Mouse (Mus musculus): Measurements from ENCODE around the gene Mapk9.

The Mapk9 gene

DNA sequence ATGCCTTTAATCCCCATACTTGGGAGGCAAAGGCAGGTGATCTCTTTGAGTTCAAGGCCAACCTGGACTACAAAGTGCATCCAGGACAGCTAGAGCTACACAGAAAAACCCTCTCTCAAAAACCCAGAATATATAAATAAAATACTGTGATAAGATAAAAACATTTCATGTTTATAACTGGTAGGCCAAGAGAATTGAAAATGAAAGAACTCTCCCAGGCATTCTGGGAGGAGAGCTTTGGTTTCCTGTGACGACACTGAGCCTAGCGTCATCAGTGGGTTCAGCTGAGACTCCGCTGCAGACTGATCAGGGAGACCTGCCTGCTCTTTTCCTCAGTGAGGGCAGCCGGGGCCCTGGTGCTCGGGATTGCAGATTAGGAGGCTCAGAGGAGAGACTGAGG lies 8.6 kb downstream of the Mapk9 start:
- no peak for TF ChIP-seq GATA4 (IDR thresholded peaks at IDR 0.05; ENCODE audit: insufficient replicate concordance, low read length)

DNA sequence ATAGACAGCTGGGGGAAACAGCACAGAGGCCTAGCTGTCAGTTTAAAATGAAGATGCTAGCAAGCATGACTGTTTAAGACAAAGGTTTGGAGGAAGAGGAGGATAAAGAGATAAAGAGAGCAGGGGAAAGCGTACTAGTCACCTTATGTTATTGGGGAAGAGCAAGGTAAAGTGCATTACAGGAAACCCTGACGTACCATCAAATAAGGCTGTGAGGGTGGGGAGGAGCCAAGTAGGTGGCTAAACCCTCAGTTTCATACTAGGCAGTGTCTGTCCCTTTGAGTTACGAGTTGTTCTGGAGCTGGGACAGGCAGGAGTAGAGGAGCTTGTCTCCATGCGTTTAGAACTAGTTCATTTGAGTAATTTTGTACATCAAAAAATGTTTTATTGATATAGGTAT lies 14.6 kb downstream of the Mapk9 start:
- no peak for TF ChIP-seq GATA4 (IDR thresholded peaks at IDR 0.05; ENCODE audit: insufficient replicate concordance, low read length)

DNA sequence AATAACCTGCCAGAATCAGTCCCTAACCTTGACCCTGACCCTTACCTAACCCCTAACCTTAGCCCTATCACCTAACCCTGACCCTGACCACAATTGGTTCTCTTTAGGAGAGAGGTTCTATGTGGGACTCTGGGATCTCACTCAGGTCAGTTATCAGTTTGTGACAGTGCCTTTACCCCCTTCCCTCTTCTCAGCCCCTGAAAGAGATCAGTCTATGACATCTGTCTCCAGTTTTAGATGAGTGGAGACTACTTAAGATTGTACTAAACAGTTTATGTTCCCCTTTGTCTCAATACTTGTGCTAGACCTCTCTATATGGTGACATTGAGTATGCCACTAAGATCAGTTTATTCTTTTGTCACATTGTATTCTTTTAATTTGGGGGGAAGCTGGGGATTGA lies 17.4 kb downstream of the Mapk9 start:
- no peak for TF ChIP-seq GATA4 (IDR thresholded peaks at IDR 0.05; ENCODE audit: insufficient replicate concordance, low read length)

DNA sequence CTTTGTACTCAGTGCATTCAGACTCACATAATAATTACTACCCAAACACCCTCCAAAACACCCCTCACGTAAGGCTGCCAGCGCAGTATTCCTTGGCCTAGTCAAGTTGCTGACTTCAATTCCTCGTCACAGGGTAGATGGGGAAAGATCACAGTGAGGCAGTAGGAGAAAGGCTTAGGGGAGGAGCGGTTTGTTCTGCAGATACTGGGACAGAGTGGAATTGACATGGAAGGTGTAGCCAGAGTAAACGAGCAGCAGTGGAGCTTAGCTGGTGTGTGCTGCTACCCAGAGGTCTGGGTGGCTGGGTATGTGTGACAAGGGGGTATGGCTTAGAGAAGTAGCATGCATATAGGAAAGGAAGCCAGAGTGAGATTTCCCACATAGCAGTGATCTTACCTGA lies 20.8 kb downstream of the Mapk9 start:
- TF ChIP-seq GATA4 (IDR thresholded peaks at IDR 0.05; ENCODE audit: insufficient replicate concordance, low read length) = no peak

DNA sequence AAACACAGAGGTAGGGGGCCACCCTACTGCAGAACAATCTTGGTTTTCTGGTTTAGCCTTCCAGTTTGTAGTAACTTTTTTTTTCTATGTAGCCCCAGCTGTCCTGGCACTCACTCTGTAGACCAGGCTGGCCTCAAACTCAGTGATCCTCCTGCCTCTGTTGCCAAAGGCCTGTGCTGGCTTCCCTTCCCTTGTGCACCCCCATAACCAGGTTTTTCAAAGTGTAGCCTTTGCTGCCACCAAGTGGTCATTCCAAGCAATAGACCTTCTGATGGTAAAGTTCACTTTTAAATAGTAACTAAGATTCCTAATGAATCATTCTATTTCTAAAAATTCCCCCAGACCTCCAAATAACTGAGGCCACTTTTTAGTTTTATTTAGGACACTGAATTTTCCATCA lies 23.2 kb downstream of the Mapk9 start:
- TF ChIP-seq GATA4 (IDR thresholded peaks at IDR 0.05; ENCODE audit: insufficient replicate concordance, low read length) = no peak

DNA sequence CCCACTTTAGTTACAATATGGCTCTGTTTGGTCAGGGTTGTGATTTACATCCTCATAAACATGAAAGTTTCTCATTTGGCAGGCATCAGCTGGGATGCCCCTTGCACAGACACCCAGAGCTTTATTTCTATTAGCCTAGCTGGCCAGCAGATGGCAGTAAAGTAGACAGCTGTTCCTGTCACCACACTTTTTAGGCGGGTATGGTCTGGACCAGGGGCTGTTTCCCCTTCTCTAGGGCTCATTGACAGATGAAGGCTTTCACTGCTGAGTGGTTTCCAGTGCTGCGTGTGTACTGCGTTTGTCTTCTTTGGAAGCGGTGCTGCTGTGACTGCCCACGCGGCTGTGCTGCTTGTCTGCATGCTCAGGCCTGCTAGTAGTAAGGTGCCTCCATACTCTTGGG lies 25.4 kb downstream of the Mapk9 start:
- TF ChIP-seq GATA4 (IDR thresholded peaks at IDR 0.05; ENCODE audit: insufficient replicate concordance, low read length) = no peak

DNA sequence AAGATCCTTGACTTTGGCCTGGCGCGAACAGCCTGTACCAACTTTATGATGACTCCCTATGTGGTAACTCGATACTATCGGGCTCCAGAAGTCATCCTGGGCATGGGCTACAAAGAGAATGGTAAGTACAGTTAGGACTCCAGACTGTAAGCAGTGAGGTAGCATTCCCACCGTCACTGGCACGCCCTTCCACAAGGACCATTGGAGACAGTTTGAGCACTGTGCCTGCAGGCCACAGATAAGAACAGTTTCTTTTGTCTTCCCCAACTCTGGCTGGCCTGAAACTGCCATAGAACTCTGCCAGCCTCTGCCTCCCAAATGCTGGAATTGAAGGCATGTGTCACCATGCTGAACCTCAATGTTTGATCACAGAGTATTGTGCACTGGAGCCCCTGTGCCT lies 26.2 kb downstream of the Mapk9 start:
- no peak for TF ChIP-seq GATA4 (IDR thresholded peaks at IDR 0.05; ENCODE audit: insufficient replicate concordance, low read length)

DNA sequence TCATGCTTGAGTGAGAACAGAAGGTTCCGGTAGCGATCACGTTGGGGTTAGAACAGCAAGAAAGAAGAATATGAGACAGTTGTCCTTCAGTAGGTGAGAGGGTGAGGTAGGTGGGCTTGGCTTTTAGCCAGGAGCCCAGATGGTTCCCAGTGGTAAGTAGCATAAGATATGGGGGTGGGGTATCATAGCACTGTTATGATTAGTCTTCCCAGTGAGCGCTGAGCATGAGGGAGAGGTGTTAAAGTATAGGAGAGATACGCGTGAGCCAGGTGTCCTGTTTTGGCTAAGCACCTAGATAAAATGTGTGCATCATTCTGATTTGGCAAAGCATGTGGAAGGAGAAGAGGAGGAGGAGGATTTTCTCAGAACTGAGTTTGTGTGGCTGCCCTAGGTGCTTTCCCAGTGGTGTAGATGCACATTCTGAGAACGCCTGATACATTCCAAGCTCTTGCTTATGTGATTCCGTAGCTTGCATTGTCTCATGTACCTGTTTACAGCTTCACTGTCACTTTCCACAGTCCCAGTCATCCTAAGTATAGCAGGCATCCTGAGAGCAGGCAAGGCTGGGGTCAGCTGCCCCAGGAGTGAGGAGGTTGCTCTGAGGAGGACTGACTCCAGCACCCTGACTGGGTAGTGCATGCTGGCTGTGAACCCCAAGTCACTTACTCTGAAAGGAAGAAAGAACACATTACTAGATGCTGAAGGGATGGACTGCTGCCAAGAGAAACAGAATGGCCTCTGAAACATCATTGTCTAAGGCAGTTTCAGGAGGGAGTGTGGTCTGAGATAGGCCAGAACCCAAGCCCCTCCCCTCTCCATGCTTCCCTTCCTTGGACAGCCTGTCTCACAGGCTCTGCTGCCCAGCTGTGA lies 30.6 kb downstream of the Mapk9 start:
- no peak for TF ChIP-seq GATA4 (IDR thresholded peaks at IDR 0.05; ENCODE audit: insufficient replicate concordance, low read length)

- no peak for TF ChIP-seq GATA4 (IDR thresholded peaks at IDR 0.05; ENCODE audit: insufficient replicate concordance, low read length)
Observed at GRCm38 (mm10) chr11:49879950-49880642, 33.5 kb downstream of the Mapk9 start.

GRCm38 (mm10) chr11:49883394-49883793 lies 36.8 kb downstream of the Mapk9 start:
- no peak for TF ChIP-seq GATA4 (IDR thresholded peaks at IDR 0.05; ENCODE audit: insufficient replicate concordance, low read length)

- TF ChIP-seq GATA4 (IDR thresholded peaks at IDR 0.05; ENCODE audit: insufficient replicate concordance, low read length) = no peak
Observed at GRCm38 (mm10) chr11:49888469-49888868, 41.9 kb downstream of the Mapk9 start.

- no peak for TF ChIP-seq GATA4 (IDR thresholded peaks at IDR 0.05; ENCODE audit: insufficient replicate concordance, low read length)
Observed at GRCm38 (mm10) chr11:49891993-49892392, 45.4 kb downstream of the Mapk9 start.

DNA sequence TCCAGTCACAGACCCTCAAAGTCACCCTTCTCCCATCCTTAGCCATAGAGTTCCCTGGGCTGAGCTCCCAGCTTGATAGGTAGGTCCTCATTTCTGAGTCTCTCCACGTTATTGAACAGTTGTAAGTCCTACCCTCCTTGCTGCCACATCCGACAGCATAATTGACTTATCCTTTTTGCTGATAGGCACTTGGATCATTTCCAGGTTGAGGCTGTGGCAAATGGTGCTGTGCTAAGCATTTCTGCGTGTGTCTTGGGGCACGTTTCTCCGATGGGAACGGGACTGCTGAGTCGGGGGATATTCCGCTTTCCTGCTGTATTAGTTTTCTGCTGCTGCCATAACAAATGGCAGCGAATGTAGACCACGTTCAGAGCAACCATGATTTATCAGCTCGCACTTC lies 47.3 kb downstream of the Mapk9 start:
- TF ChIP-seq GATA4 (IDR thresholded peaks at IDR 0.05; ENCODE audit: insufficient replicate concordance, low read length) = no peak

- TF ChIP-seq GATA4 (IDR thresholded peaks at IDR 0.05; ENCODE audit: insufficient replicate concordance, low read length) = no peak
Observed at GRCm38 (mm10) chr11:49895966-49896590, 49.5 kb downstream of the Mapk9 start.

DNA sequence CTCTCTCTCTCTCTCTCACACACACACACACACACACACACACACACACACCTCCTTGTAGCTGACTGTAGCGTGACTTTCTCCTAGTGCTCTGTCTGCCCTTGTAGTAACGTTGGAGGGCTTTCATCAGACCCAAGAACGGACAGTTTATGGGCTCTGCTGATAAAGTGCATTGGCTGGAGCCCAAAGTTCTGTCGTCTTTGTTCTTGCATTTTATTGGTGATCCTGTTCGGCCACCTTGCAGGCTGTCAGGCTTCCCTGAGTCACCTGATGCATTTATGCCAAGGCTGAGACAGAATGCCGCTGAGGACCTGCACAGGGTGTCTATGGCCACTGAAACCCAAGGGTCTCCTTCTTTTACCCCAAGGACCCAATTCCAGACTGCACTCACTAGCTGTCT lies 53.5 kb downstream of the Mapk9 start:
- TF ChIP-seq GATA4 (IDR thresholded peaks at IDR 0.05; ENCODE audit: insufficient replicate concordance, low read length) = no peak
